Mouse (Mus musculus): ENCODE data around the gene Speer2.

Gene Speer2

DNA sequence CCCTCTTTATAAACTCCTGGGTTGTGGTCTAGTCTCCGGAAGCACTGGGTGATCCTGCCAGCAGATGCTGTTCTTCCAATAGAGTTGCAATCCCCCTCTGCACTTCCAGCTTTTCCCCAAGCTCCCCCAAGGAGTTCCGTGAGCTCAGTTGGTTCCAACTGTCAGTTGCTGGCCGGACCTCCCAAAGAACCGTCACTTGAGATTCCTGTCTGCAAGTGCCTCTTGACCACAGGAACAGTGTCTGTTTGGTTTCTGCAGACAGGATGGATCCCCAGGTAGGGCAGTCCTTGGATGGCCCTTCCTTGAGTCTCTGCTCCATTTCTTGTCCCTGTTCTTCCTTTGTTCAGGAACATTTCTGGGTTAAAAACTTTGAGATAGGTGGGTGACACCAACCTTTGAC lies at the start of gene Speer2:
Gene Speer2, minus strand, starts transcription at position 101 of the 400 bp plus-strand sequence.
- no peak for DNase-seq (ENCODE audit: low read depth, low spot score)

GRCm38 (mm10) chr16:69904303-69904702 lies 40.8 kb upstream of the Speer2 start:
- DNase-seq (ENCODE audit: low read depth, low spot score), result no peak

DNA sequence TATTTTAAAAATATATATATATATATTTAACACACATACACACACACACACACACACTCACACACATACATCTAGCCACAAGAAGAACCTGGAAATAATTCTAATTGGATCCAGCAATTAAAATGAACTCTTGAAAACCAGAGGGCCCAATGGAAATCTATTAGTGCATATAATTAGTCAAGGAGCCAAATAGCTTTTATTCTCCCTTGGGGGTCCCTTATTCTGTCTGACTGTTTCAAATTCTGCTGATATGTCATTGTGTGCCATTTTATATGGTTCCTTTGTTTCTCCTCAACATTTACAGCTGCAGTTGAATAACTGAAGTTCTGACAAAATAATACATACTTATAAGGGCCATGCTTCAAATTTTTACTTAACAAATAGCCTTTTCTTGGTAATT lies 17.2 kb upstream of the Speer2 start:
- no peak for DNase-seq (ENCODE audit: low read depth, low spot score)

GRCm38 (mm10) chr16:69836628-69837027 lies 26.9 kb downstream of the Speer2 start:
- DNase-seq (ENCODE audit: low read depth, low spot score), result no peak

DNA sequence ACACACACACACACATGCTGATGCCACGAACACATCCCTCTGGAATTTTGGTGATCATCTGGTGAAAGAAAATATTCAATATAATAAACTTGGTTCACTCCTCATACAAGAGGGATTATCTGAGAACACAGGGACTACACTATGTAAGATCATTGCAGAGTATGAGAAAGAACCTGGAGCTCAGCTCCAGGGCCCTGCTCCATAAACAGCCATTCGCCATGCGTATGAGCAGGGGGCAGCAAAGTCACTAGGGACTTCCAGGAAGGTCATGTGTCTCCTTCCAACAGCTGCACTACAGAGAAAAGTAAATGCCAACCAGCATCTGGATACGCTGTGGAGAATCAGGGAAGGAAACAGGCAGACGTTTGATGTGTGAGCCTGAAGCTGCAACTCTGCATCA lies 49.9 kb downstream of the Speer2 start:
- no peak for DNase-seq (ENCODE audit: low read depth, low spot score)

Data from skeletal muscle tissue, adult 2 months (tissue).